Mouse (Mus musculus) neural tube, embryonic 11.5 days (tissue): Measurements from ENCODE around the gene Vgll4. TPM values are rescaled to one million over a fixed set of nuclear protein-coding genes. Genes with fewer than 3 reads are reported as not detected.

ENCODE experiments used
- ATAC-seq: fragments of 200-750 bp; cut with Nextera tagmentation; 2 replicates; pipeline ENCODE4 v1.8.0; 2017; ENCODE audit warnings: moderate number of reproducible peaks, mild to moderate bottlenecking, moderate TSS enrichment, moderate library complexity; ENCODE audit not compliant: insufficient read depth, low FRiP score, low TSS enrichment
- DNase-seq: peaks from one replicate; pipeline ENCODE4 v3.0.0-alpha.2; 2015; ENCODE audit warnings: low spot score
- H3K27ac ChIP-seq: fragments of 300-500 bp; sonication (generic); 2 replicates; pipeline ENCODE4 v1.5.1; 2014; ENCODE audit warnings: low read depth, mild to moderate bottlenecking, low read length
- H3K27me3 ChIP-seq: fragments of 300-500 bp; sonication (generic); 2 replicates; pipeline ENCODE4 v1.6.1; 2014; ENCODE audit warnings: mild to moderate bottlenecking, low read length, mixed read lengths; ENCODE audit not compliant: control insufficient read depth, insufficient read depth
- H3K36me3 ChIP-seq: fragments of 300-500 bp; sonication (generic); 2 replicates; pipeline ENCODE4 v1.6.1; 2014; ENCODE audit warnings: mild to moderate bottlenecking, low read length, moderate library complexity, mixed read lengths; ENCODE audit not compliant: control insufficient read depth, insufficient read depth
- H3K4me1 ChIP-seq: fragments of 300-500 bp; sonication (generic); 2 replicates; pipeline ENCODE4 v1.6.1; 2014; ENCODE audit warnings: low read length, mixed read lengths; ENCODE audit not compliant: control insufficient read depth, insufficient read depth
- H3K4me2 ChIP-seq: fragments of 300-500 bp; sonication (generic); 2 replicates; pipeline ENCODE4 v1.6.1; 2014; ENCODE audit warnings: low read depth, mild to moderate bottlenecking, moderate library complexity
- H3K4me3 ChIP-seq: fragments of 300-500 bp; sonication (generic); 2 replicates; pipeline ENCODE4 v1.5.1; 2014; ENCODE audit warnings: low read depth, low read length
- H3K9ac ChIP-seq: fragments of 300-500 bp; sonication (generic); 2 replicates; pipeline ENCODE4 v1.6.1; 2014; ENCODE audit warnings: mild to moderate bottlenecking, low read length
- H3K9me3 ChIP-seq: fragments of 300-500 bp; sonication (generic); 2 replicates; pipeline ENCODE4 v1.6.1; 2016; ENCODE audit warnings: low read length; ENCODE audit not compliant: control insufficient read depth
- WGBS: fragments of 180-500 bp; shearing (Covaris S2); extraction: QIAGEN DNeasy Blood & Tissue Kit; methylation state at CpG from one replicate; pipeline ENCODE4 v1.1.7; 2014; 5-methylcytosine and 5-hydroxymethylcytosine counted together
- polyA plus RNA-seq: library from polyadenylated mRNA; unstranded; fragments of >200 nt; fragmentation: Nextera tagmentation; extraction: Ambion mirVana; gene quantifications from 2 replicates; pipeline ENCODE4 v1.2.1, GENCODE M21; 2014

Vgll4 gene
- polyA plus RNA-seq, 1 experiment from 2014 or later: 62.3 TPM

DNA sequence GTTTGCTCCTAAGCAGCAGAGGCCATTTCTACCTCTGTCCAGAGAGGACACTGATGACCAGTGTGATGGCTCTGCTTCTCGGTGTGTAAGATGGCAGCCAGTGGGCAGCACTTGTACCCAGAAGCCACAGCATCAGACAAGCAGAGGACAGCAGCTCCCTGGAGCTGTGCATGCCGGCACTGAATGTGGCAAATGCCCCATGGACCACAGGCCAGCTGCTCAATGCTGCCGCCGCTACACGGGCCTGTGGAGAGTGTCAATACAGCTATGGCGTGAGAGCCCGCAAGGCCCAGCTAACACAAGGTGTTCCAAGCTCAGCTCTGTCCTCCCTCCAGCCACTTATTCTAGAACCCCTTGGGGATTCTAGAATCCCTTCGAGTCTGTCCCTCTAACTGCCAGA, 105.4 kb downstream of the Vgll4 start:
- no peak overlapping the region for H3K9ac ChIP-seq
- WGBS: 91% methylated on average over 8 of the region's 8 CpGs
- no peaks in the 10 kb centered on the region for H3K27me3 ChIP-seq
- H3K36me3 ChIP-seq: peaks cover 4% of the 10 kb centered on the region
- H3K4me3 ChIP-seq: no peak overlapping the region
- ATAC-seq (no peak), DNase-seq (no peak)
- H3K4me1 ChIP-seq: peaks cover 5% of the 10 kb centered on the region
- no peak overlapping the region for H3K27ac ChIP-seq
- no peak overlapping the region for H3K4me2 ChIP-seq
- H3K9me3 ChIP-seq: no peaks in the 10 kb centered on the region

GRCm38 (mm10) chr6:114863501-114863900, 106.3 kb downstream of the Vgll4 start:
- H3K27ac ChIP-seq: no peak overlapping the region
- H3K9ac ChIP-seq: no peak overlapping the region
- no peaks in the 10 kb centered on the region for H3K27me3 ChIP-seq
- no peak overlapping the region for H3K4me3 ChIP-seq
- ATAC-seq (no peak), DNase-seq (no peak)
- WGBS: 93% methylated on average over 5 of the region's 5 CpGs
- no peak overlapping the region for H3K4me2 ChIP-seq
- H3K9me3 ChIP-seq: no peaks in the 10 kb centered on the region
- H3K4me1 ChIP-seq: no peaks in the 10 kb centered on the region
- H3K36me3 ChIP-seq: peaks cover 4% of the 10 kb centered on the region

- no peak overlapping the region for H3K27ac ChIP-seq
- 82% methylated on average over 9 of the region's 9 CpGs for WGBS
- ATAC-seq: no peak
- no peaks in the 10 kb centered on the region for H3K27me3 ChIP-seq
- no peak overlapping the region for H3K9ac ChIP-seq
- H3K4me2 ChIP-seq: no peak overlapping the region
- H3K36me3 ChIP-seq: peaks cover 4% of the 10 kb centered on the region
- H3K4me3 ChIP-seq: no peak overlapping the region
- H3K4me1 ChIP-seq: no peaks in the 10 kb centered on the region
- H3K9me3 ChIP-seq: no peaks in the 10 kb centered on the region
- no peak for DNase-seq
These were observed 107.7 kb downstream of the Vgll4 start for GRCm38 (mm10) chr6:114862046-114862445.

- H3K36me3 ChIP-seq: peaks cover 4% of the 10 kb centered on the region
- 82% methylated on average over 9 of the region's 9 CpGs for WGBS
These were observed 108.2 kb downstream of the Vgll4 start for GRCm38 (mm10) chr6:114861591-114861990.

DNA sequence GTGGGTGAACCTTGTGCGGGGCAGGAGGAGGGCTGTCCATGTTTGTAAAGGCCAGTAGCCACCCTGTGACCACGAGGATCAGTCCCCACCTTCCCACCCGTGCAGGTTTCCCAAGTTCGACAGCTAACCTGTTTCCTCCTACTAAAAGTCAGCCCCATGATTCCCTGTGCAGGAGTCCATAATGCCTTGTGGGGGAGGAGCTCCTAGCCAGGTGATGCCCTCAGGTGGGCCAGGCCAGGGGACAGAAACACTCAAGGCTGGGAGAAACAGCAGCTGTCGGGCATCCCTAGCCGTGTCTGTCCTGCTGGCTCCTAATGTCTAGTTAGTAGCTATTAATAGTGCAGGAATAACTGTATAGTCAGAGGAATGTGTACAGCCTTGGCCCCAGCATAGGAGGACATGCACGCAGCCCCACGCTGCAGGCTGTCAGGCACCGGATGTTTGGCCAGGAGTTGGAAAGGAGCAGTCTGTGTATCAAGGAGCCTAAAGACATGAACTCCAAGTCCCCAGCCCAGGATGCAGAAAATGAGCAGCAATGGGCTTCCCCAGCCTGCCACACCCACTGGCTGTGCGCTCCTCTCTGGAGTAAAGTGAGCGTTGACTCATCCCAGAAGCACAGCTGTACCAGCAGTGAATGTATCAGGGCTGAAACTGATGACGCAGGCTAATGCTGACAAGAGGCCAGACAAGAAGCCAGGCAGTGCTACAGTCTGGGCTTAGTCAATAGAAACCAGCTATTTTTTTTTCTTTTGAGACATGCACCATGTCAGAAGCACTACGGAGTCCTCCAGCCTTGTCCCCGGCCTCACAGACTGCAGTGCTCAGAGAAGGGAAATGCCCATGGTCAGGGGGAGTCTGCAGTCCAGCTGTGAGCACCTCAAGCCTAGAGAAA, 108.9 kb downstream of the Vgll4 start:
- H3K36me3 ChIP-seq: peaks cover 4% of the 10 kb centered on the region
- H3K4me3 ChIP-seq: no peak overlapping the region
- WGBS: 87% methylated on average over 14 of the region's 14 CpGs
- no peak overlapping the region for H3K4me2 ChIP-seq
- no peaks in the 10 kb centered on the region for H3K27me3 ChIP-seq
- no peak overlapping the region for H3K27ac ChIP-seq
- ATAC-seq: no peak
- H3K4me1 ChIP-seq: no peaks in the 10 kb centered on the region
- no peak for DNase-seq
- no peak overlapping the region for H3K9ac ChIP-seq
- H3K9me3 ChIP-seq: no peaks in the 10 kb centered on the region

More at GRCm38 (mm10) chr6:114861591-114861990, 108.2 kb downstream of the Vgll4 start:
- ATAC-seq (no peak), DNase-seq (no peak)
- Histone ChIP-seq H3K27ac (no peak overlapping the region), H3K27me3 (no peaks in the 10 kb centered on the region), H3K9me3 (no peaks in the 10 kb centered on the region), H3K4me1 (no peaks in the 10 kb centered on the region), H3K4me2 (no peak overlapping the region), H3K4me3 (no peak overlapping the region), H3K9ac (no peak overlapping the region)

- H3K27me3 ChIP-seq: no peaks in the 10 kb centered on the region
- H3K27ac ChIP-seq: no peak overlapping the region
- DNase-seq (no peak), ATAC-seq (no peak)
- no peaks in the 10 kb centered on the region for H3K9me3 ChIP-seq
- 92% methylated on average over 4 of the region's 4 CpGs for WGBS
- peaks cover 4% of the 10 kb centered on the region for H3K36me3 ChIP-seq
- no peak overlapping the region for H3K4me3 ChIP-seq
- H3K9ac ChIP-seq: no peak overlapping the region
- no peaks in the 10 kb centered on the region for H3K4me1 ChIP-seq
- H3K4me2 ChIP-seq: no peak overlapping the region
These were observed 111.1 kb downstream of the Vgll4 start for GRCm38 (mm10) chr6:114858722-114859053.

DNA sequence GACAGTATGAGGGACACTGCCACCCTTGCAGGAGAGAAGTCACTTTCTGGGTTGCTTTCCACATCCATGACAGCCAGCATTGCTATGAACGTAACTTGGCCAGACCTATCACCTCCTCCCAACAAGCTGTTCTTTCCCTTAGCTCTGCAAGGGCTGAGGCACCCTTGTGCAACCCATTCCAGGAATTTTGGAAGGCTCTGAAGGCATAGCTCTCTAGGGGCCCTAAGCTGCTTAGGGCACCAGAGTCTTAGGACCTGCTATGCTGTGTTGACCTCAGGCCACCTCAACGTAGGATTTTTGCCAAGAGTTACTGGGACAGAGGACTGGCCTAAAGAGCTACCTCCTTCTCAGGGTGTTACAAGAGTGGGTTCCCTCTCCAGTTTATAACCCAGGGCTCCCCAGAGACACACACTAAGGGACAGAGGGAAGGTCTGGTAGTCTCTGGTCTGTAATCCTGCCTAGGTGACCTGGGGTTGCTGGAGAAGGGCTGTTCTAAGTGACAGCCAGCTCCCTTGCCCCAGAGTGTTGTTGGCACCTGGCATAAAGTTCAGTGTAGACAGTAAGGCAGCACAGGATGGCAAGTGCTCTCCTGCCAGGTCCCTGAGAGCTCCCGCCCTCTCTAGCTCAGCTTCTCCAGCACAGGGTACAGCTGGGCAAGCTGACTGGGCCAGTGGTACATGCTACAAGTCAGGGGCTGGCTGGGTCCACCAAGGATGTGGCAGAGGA, 111.6 kb downstream of the Vgll4 start:
- DNase-seq: no peak
- no peak overlapping the region for H3K4me2 ChIP-seq
- no peak overlapping the region for H3K4me3 ChIP-seq
- no peaks in the 10 kb centered on the region for H3K27me3 ChIP-seq
- peaks cover 4% of the 10 kb centered on the region for H3K36me3 ChIP-seq
- H3K4me1 ChIP-seq: no peaks in the 10 kb centered on the region
- WGBS: 88% methylated on average over 3 of the region's 3 CpGs
- ATAC-seq: no peak
- H3K27ac ChIP-seq: no peak overlapping the region
- H3K9ac ChIP-seq: no peak overlapping the region
- no peaks in the 10 kb centered on the region for H3K9me3 ChIP-seq

DNA sequence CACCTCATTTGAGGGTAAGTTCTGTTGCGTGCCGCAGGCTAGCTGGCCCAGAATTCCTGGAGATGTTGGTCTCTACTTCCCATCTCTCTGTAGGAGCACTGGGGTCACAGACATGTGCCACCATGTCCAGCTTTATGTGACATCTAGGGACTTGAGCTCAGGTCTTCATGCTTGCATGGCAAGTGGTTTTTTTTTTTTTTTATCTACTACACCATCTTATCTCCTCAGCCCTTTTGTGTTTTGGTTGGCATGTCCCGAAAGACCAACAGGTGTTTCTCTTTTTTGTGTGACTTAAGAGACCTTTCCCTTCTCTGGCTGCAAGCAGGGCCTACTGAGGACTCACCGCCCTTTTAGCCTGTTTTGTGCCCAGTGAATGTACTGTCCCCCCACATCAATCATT, 113.3 kb downstream of the Vgll4 start:
- H3K27ac ChIP-seq: no peak overlapping the region
- ATAC-seq (no peak), DNase-seq (no peak)
- H3K9me3 ChIP-seq: no peaks in the 10 kb centered on the region
- peaks cover 6% of the 10 kb centered on the region; the same call in 1 of the 2 replicates for H3K4me1 ChIP-seq
- 89% methylated on average over 4 of the region's 4 CpGs for WGBS
- no peak overlapping the region for H3K4me3 ChIP-seq
- no peak overlapping the region for H3K4me2 ChIP-seq
- H3K27me3 ChIP-seq: no peaks in the 10 kb centered on the region
- no peaks in the 10 kb centered on the region for H3K36me3 ChIP-seq
- no peak overlapping the region for H3K9ac ChIP-seq

DNA sequence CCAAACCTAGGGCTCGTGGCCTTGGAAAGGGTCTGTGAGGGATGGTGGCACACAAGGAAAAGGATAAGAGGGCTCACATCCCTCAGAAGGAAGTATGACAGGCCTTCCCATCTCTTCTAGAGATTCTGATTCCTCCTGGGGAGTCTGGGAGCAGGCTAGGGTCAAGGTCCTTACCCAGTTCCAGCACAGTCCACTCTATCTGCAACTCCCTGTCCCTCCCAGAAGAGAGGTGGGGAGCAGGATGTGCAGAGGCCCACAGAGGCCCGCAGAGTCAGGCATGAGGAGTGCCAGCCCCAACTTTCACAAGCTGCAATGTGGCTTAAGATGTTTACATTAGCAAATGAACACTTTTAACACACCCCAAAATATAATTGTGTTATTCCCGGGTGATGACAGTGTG, 114.2 kb downstream of the Vgll4 start:
- H3K27ac ChIP-seq: no peak overlapping the region
- no peak overlapping the region for H3K4me3 ChIP-seq
- H3K27me3 ChIP-seq: no peaks in the 10 kb centered on the region
- ATAC-seq (no peak), DNase-seq (no peak)
- H3K4me1 ChIP-seq: peaks cover 9% of the 10 kb centered on the region; the same call in 1 of the 2 replicates
- H3K36me3 ChIP-seq: no peaks in the 10 kb centered on the region
- H3K9me3 ChIP-seq: no peaks in the 10 kb centered on the region
- H3K4me2 ChIP-seq: no peak overlapping the region
- no peak overlapping the region for H3K9ac ChIP-seq
- 78% methylated on average over 3 of the region's 3 CpGs for WGBS
